Mouse (Mus musculus): ENCODE measurements around the gene Pea15a.

DNA sequence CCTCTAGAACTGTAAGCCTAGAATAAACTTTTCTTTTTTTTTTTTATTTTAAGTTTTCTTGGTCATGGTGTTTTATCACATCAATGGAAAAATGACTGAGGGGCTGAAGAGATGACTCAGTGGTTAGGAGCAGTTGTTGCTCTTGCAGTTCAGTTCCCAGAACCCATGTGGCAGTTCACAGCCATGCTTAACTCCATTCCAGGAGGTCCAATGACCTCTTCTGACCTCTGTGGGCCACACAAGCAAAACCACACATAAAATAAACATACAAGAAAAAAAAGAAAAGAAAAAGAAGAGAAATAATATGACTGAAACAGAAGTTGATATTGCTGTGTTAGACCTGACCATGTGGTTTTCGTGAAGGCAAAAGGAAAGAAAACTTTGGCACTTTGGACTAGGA is 22.6 kb upstream of the Pea15a start:
- TF ChIP-seq POLR2A (IDR thresholded peaks at IDR 0.05; ENCODE audit: insufficient read depth, low read depth, low read length) (no peak), CTCF (IDR thresholded peaks at IDR 0.05; ENCODE audit: insufficient read depth, low read depth, low read length) (no peak)

Measured in olfactory bulb, adult 2 months (tissue).